Mouse (Mus musculus) embryonic stem cell, embryonic (primary cell): ENCODE results near the gene Wnt3a.

Experiments used
- CTCF ChIA-PET, 4 experiments: fragments of 300-600 bp in 2 of 4; fragments of 350-600 bp in 2 of 4; sonication (Branson Sonifier 250); formaldehyde crosslinking; loops; one replicate each; lab custom pipeline; 2022; ENCODE audit warnings: inconsistent platforms in 2 of 4; lab: Charles Lee
- POLR2A ChIA-PET, 4 experiments: fragments of 300-600 bp in 2 of 4; fragments of 350-600 bp in 2 of 4; sonication (Branson Sonifier 250); formaldehyde crosslinking; loops; one replicate each; lab custom pipeline; 2022; ENCODE audit warnings: antibody characterized with exemption in 4 of 4, inconsistent platforms in 1 of 4; lab: Charles Lee

Wnt3a gene

DNA sequence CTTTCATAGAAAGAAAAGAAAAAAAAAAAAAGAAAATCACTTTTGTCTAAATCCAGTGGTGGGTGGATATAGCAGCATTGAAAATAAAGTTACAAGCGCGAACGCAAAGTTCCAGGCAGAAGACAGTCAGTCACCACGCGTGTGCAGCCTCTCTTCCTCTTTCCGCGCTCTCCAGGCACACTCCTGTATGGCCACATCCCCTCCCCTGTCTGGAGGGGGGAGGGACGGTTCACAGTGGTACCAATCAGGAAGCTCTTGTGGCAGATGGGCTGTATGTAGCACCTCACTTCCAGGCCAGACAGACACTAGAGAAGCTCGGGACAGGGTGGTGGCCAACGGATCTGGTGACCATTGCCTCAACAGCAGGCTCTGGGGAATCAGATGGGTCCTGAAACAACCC is 42.5 kb downstream of the Wnt3a start:
- POLR2A ChIA-PET: interaction anchor here (0.7 to 1.9 kb wide), 5 partner anchors 11 to 293 kb away, joined by 3 to 7 read pairs (median 3); partner anchors contain the start of genes Arf1 (in 1 of the 4) and Wnt9a (in 1 of the 4)
- CTCF ChIA-PET: interaction anchor here in 3 of 4 experiments (0.6 to 1.7 kb wide), 3 partner anchors 9 to 127 kb away, joined by 3 to 6 read pairs (median 3); partner anchors contain the start of gene Prss38 (in 1 of the 3)

DNA sequence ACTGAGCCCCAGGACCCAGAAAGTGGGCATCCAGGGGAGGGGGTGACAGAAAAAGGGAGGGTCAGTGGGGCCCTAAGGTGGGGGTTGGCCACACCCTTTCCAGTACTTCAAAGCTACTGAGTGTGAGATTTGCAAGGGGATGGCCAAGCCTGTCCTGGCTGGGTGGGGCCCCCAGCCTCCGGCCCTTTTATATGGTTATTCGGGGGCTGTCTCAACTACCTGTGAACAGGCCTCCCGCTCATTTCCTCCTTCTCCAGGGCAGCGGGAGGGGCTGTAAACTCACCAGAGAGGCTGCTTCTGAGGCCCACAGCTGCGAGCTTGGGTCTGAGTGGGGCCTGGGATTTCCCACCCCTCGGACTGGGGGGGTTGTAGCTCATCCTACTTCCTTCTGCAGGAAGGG is 46.7 kb downstream of the Wnt3a start:
- CTCF ChIA-PET: interaction anchor here (0.5 to 1.2 kb wide), 8 partner anchors 12 to 338 kb away, joined by 3 to 6 read pairs (median 3); no protein-coding TSS in a partner anchor
- POLR2A ChIA-PET: interaction anchor here in 3 of 4 experiments (0.6 to 1.7 kb wide), 7 partner anchors 13 to 363 kb away, joined by 3 to 6 read pairs (median 3); partner anchors contain the start of gene Arf1 (in 1 of the 3)

DNA sequence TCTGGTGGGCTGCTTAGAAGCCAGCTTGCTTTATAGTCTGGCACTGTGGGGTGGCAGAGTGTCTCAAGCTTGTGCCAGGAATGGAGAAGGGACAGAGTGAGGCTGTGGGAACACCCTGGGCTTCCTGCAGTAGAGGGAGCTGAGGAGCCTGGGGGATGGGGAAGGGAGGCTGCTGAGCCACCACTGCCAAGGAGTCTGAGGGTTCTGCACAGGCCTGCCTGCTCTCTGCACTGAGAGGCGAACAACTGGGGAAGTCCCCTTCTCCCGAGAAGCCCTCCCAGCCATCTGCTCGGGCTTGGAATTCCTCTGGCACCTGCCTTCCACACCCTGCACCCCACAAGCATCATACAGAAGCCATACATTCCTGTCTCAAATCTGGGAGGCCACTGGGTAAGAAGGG is 48.7 kb downstream of the Wnt3a start:
- CTCF ChIA-PET: interaction anchor here in 3 of 4 experiments (0.6 to 1.7 kb wide), 4 partner anchors 11 to 241 kb away, joined by 3 to 6 read pairs (median 4); no protein-coding TSS in a partner anchor
- POLR2A ChIA-PET: interaction anchor here in 3 of 4 experiments (0.6 to 1.3 kb wide), 6 partner anchors 9 to 61 kb away, joined by 3 to 4 read pairs (median 3); no protein-coding TSS in a partner anchor

DNA sequence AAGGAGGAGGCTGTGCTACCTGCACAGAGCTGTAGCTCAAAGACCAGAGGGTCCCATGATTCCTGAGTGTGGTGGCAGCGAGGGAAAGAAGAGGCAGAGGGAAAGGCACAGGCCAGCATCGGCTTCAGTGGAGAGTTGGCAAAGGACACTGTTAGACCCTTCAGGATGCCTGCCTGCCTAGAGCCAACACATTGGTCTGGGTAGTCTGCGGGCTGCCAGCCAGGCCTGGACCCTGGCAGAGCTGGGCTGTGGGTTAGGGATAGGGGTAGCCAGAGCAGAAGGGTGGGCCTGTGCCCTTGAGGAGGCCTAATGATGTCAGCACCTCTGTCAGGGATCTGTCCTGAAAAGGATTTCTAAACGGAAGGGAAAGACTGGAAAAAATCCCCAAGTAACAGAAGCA is 50.8 kb downstream of the Wnt3a start:
- POLR2A ChIA-PET: interaction anchor here in 3 of 4 experiments (1.0 to 2.6 kb wide), 7 partner anchors 9 to 58 kb away, joined by 3 to 9 read pairs (median 5); partner anchors contain the start of gene Arf1 (in 1 of the 3)
- CTCF ChIA-PET: interaction anchor here (0.5 to 4.5 kb wide), 25 partner anchors 9 to 368 kb away, joined by 3 to 53 read pairs (median 6); partner anchors contain the start of genes Wnt3a (in 2 of the 4) and Wnt9a (in 1 of the 4)

DNA sequence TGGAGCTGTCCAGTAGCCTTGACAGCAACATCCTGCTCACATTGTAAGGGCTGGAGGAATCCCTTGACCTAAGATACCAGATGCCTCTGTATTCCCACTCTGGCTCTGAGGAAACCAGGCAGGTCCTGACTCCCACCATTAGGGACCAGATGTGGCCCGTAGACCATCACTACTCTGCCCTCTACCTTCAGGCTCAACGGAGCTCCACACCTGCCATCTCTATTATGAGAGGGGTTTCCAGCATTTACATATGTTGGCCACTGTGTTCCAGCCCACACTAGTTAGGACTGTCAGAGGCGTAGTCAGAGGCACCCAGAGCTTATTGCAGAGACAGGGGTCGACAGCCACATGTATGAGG is 51.1 kb downstream of the Wnt3a start:
- ChIA-PET CTCF (interaction anchor here (0.5 to 4.5 kb wide), 41 partner anchors 9 to 369 kb away, joined by 3 to 53 read pairs (median 5); partner anchors contain the start of genes Wnt3a (in 2 of the 4) and Wnt9a (in 1 of the 4)), POLR2A (interaction anchor here in 3 of 4 experiments (0.6 to 2.6 kb wide), 15 partner anchors 10 to 244 kb away, joined by 3 to 9 read pairs (median 5); partner anchors contain the start of genes Arf1 (in 1 of the 3), Wnt3a (in 1 of the 3) and Zfp867 (in 1 of the 3))

DNA sequence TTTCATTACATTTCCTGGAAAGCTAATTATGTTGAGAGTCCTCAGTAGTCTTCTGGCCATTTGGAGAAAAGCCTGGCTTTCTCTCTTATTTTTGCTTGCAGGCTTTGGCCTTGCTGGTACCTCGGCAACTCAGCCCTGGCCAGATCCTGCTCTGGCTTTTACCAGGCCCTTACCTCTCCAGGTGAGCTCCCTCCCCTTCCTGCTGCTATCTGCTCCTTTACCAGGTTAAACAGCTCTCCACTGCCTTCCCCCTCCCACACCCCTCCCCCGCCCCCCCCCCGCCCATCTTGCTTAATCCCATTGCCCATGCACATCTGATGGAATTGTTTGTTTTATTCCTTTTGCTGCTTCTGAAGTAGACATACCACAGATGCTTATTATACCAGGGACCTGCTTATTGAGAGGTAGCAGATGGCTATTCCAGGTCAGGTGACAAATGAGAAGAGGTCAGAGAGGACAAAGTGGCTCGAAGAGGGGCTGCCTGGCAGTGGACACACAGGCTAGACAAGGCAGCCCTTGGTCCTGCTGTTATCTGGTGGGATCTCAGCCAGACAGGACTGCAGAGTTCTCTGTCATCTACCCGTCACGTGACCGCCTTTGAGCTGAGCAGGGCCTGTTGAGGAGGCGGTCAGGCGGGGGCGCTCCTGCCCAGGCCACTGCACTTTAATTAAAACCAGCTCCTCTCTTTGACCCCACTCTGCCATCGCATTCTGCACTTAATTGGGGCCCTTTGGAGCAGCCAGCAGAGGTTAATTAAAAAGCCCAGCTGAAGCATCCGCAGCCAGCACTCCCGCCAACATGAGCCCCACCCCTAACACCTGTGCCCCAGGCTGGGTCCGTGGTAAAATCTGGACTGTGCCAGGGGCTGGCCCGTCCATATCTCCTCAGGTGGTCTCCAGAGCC is 51.8 kb downstream of the Wnt3a start:
- ChIA-PET CTCF (interaction anchor here (0.5 to 4.5 kb wide), 47 partner anchors 8 to 1144 kb away, joined by 3 to 53 read pairs (median 5); partner anchors contain the start of genes Wnt3a (in 2 of the 4) and Wnt9a (in 1 of the 4)), POLR2A (interaction anchor here (0.6 to 2.6 kb wide), 25 partner anchors 8 to 1060 kb away, joined by 3 to 9 read pairs (median 4); partner anchors contain the start of genes Arf1 (in 1 of the 4), Mrpl55 (in 1 of the 4), Wnt3a (in 1 of the 4) and Zfp867 (in 1 of the 4))

DNA sequence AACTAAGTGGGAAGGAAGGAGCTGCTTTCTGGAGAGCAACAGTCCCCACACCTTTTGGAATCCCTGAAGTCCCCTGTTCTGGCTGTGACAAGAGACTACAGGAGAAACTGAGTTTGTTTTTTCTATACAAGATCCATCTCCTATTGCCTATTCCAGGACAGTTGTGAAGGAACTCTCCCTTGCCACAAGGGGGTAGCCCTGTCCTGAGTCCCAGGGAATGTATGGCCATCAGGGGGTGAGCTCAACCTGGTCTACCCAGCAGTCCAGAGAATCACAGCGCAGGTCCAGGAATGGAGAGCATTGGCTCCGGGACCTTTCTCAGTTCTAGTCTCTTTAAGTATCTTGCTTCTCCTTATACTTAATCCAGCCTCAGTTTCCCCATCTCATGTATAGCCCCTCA is 57.8 kb downstream of the Wnt3a start:
- CTCF ChIA-PET: interaction anchor here in 3 of 4 experiments (0.6 to 4.0 kb wide), 14 partner anchors 14 to 251 kb away, joined by 3 to 43 read pairs (median 4); partner anchors contain the start of gene Wnt3a (in 1 of the 3)
- POLR2A ChIA-PET: interaction anchor here in 3 of 4 experiments (0.6 to 1.6 kb wide), 7 partner anchors 8 to 219 kb away, joined by 3 to 7 read pairs (median 4); no protein-coding TSS in a partner anchor

DNA sequence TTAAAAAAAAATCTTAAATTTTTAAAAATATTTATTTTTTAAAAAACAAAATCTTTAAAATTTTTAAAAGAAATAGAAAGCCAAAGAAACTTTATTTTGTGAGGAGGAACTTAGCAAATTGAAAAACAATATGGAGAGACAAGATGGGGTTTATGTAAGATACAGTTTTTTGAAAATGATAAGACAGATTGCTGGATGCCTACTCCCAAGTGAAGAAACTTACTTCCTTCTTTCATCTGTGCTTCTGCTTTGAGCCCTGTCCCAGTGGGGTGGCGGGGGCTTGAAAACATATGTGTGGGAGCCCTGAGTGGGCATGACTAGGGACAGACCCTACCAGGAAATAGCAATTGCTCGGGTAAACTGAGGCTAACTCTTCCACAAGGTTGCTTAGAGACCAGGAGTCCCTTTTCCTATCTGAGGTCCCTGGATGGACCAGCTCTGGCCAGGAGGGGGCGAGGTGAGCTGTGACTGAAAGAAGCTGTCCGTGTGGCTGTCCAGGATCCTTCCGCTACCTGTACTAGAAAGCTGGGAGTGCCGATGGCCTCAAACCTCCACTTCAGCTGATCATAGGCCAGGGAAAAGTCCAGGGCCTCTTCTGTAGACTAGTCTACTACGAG is 60.3 kb downstream of the Wnt3a start:
- CTCF ChIA-PET: interaction anchor here (0.6 to 4.0 kb wide), 40 partner anchors 9 to 253 kb away, joined by 3 to 44 read pairs (median 4); partner anchors contain the start of genes Wnt3a (in 2 of the 4), Wnt9a (in 2 of the 4) and Mrpl55 (in 1 of the 4)
- POLR2A ChIA-PET: interaction anchor here in 3 of 4 experiments (0.6 to 1.8 kb wide), 16 partner anchors 8 to 276 kb away, joined by 3 to 8 read pairs (median 3); partner anchors contain the start of genes Hist3h2a (in 1 of the 3), Trim17 (in 1 of the 3) and Wnt3a (in 1 of the 3)

DNA sequence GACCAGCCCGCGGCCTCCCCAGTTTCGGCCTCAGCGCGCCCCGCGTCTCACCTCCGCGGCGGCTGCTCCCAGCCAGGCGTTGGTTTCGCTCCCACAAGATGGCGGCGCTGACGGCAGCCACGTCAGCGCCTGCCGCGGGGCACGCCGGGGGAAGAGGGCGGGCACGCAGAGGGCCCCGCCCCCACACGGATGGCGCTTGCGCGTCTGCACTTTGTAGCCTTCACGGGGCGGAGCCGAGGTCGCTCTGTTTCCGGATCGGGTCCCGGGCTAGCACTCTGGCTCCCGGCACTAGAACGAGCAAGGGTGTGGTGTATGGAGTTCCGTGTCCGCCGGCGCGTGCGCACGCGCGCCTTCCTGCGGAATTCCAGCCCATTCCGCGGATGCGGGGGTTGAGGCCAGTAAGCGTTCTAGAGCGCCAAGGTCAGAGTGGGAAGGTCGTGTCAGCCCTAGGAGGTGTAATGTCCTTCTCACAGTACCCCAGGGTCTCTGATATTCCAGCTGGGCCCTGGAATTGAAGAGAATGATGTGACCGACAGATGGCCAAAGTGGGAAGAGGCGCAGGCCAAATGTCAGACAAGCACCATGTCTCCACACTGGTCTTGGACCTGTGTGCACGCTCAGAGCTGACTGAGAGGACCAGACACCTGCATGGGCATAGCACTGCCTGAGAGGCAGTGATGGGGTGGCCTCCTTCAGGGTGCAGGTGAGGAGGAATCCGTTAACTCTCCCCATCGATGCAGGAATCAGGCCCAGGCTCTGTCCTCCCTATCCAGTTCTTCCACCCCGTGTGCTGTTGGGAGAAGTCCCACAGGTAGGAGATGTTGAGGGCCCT is 62.2 kb downstream of the Wnt3a start, which contains the start of gene Arf1:
Gene Arf1, minus strand, starts transcription at position 149 of the 832 bp plus-strand sequence.
- ChIA-PET CTCF (interaction anchor here in 3 of 4 experiments (0.6 to 0.9 kb wide), 3 partner anchors 9 to 567 kb away, joined by 3 read pairs; no protein-coding TSS in a partner anchor), POLR2A (interaction anchor here in 3 of 4 experiments (0.6 to 12.6 kb wide), 23 partner anchors 9 to 566 kb away, joined by 3 to 233 read pairs (median 5); partner anchors contain the start of genes 2310033P09Rik (in 3 of the 3), Mrpl55 (in 2 of the 3), Iba57 (in 1 of the 3) and Wnt3a (in 1 of the 3))

DNA sequence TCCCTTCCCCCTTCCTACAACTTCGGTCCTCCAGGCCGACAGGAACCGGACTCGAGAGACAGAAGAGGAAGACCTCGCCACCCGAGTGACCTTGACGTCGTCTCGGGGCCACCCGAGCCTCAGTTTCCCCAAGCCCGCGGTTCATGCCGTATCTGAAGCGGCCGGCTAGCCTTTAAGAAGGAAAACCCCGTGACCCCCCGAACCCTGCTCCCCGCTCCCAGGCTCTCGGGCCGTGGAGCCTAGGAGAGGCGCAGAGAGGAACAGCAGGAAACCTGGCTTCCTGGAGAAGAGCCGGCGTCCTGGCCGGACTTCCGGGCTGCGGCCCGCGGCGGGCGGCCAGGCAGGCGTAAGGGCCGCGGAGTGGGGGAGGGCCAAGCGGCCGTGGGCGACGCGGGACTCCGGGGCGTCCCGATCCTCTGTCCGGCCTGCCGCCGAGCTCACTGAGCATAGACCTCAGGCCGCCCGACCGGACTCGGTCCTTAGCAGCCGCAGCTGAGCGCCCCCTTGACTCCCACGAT is 62.9 kb downstream of the Wnt3a start:
- ChIA-PET CTCF (interaction anchor here in 2 of 4 experiments (0.6 to 0.9 kb wide), 2 partner anchors 9 to 24 kb away, joined by 3 read pairs; no protein-coding TSS in a partner anchor), POLR2A (interaction anchor here (0.5 to 12.6 kb wide), 25 partner anchors 9 to 566 kb away, joined by 3 to 233 read pairs (median 4); partner anchors contain the start of genes 2310033P09Rik (in 3 of the 4), Mrpl55 (in 2 of the 4), Iba57 (in 1 of the 4) and Wnt3a (in 1 of the 4))

DNA sequence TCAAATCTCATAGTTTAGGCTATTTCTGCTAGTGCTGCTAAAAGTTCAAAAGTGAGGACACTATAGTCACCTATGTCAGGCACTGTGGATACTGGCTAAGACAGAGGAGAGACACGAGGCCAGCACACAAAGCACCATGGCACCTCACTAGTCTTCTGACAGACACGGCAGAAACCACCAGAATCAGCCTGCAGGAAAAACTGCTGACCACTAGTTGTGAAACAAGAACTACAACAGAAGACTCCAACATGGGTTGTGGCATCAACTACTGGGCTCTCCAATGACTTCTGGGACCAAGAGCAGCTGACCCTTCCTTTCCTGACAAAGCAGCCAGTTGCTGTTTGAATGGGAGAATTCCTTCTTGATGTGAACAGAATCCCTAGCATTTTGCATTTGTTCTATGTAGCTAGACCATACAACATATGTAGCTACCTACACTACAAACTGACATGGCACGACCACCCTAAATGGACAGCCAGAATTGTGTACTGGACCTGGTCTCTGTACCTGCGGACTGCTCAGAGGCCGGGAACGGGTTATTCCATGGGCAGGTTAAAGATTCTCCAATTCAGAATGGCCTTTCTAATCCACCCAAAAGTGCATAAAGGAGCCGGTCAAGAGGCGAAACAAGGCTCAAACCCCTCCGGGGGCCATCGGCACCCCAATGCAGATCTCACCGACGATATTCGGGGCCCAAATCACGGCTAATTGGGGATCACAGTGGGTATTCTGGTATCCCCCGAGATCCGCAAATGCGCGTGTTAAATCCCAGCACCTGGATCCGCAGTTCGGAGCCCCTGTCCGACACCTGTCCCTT is 63.6 kb downstream of the Wnt3a start:
- ChIA-PET POLR2A (interaction anchor here (0.5 to 12.6 kb wide), 29 partner anchors 8 to 567 kb away, joined by 3 to 233 read pairs (median 4); partner anchors contain the start of genes 2310033P09Rik (in 3 of the 4), Iba57 (in 2 of the 4), Mrpl55 (in 2 of the 4) and Wnt3a (in 1 of the 4)), CTCF (interaction anchor here in 2 of 4 experiments (0.6 to 0.9 kb wide), 3 partner anchors 8 to 649 kb away, joined by 3 read pairs; no protein-coding TSS in a partner anchor)

DNA sequence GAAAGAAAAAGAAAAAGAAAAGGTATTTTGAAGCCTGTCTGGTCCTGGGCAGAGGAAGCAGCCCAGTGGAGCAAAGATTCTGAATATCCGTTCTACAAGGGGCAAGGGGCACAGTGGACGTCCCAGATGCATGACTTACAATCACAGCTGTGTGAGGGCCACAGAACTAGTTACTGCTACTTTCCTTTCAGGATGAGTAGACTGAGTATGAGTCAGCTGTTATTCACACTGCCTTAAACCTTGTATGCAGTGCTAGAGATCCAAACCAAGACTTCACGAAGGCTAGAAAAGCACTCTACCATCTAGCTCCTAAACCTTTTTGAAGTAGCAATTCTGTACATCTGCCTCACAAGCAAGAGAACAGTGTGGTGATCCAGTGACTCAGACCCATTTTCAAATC is 64.3 kb downstream of the Wnt3a start:
- CTCF ChIA-PET: interaction anchor here in 1 of 4 experiments (0.6 kb wide), 1 partner anchor 650 kb away, joined by 3 read pairs; no protein-coding TSS in a partner anchor
- POLR2A ChIA-PET: interaction anchor here (0.7 to 12.6 kb wide), 16 partner anchors 8 to 300 kb away, joined by 3 to 233 read pairs (median 4); partner anchors contain the start of genes 2310033P09Rik (in 2 of the 4), Iba57 (in 2 of the 4), Mrpl55 (in 1 of the 4) and Wnt9a (in 1 of the 4)

DNA sequence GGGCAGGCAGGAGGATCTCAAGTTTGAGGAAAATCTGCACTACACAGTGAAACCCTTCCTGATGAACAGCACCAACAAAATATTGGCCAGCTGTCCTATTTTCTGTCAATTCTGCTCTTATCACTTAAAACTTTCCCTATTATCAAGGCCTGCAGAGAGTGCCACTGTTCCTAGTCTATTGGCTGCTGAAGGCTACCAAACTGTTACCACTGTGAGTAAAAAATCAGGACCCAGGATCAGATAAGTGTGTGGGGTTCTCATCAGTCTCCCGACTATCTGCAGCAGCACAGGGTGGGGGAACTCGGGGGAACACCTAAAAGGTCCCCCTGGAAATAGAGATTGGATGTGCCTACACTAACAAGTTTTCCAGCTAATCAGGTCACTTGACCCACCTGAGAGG is 65.4 kb downstream of the Wnt3a start:
- ChIA-PET POLR2A (interaction anchor here in 3 of 4 experiments (0.5 to 12.6 kb wide), 13 partner anchors 9 to 347 kb away, joined by 3 to 233 read pairs (median 7); partner anchors contain the start of genes 2310033P09Rik (in 2 of the 3), Wnt9a (in 2 of the 3), Iba57 (in 1 of the 3) and Mrpl55 (in 1 of the 3)), CTCF (no interaction called here)

DNA sequence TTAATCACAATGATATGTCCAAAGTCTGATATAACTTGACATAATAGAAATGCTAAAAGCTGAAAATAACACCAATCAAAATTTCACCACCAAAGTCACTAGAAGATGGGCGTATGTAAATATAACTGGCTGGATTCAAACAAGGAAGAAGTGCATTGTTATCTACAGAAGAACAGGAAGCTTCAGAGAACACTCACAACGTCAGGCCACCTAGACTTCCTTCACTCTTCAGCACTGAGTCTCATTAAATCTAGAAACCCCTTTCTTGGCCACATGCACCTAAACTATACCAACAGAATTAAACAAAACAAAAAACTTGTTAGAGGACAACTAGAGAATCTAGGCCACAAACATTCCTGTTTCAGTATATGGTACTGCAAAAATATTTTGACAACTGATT is 66.1 kb downstream of the Wnt3a start:
- ChIA-PET POLR2A (interaction anchor here in 3 of 4 experiments (0.6 to 12.6 kb wide), 14 partner anchors 8 to 259 kb away, joined by 3 to 233 read pairs (median 4); partner anchors contain the start of genes 2310033P09Rik (in 2 of the 3), Mrpl55 (in 2 of the 3), Iba57 (in 1 of the 3) and Wnt9a (in 1 of the 3)), CTCF (no interaction called here)
